Mouse (Mus musculus) retina, embryonic 14.5 days (tissue): Measurements from ENCODE around the gene Lamp2.
"Not testable (repeated sequence)": the region's sequence is repeated elsewhere in the genome, so short reads cannot be mapped to it uniquely, and the experiment has no call there.

ENCODE experiments used
- DNase-seq: peaks from one replicate; pipeline ENCODE4 v3.0.0-alpha.2; 2015; ENCODE audit warnings: low spot score

Gene Lamp2

GRCm38 (mm10) chrX:38455890-38456634, at the start of gene Lamp2:
TSS of gene Lamp2 (minus strand) at chrX:38456454.
- DNase-seq, result peak; percentile 88

DNA sequence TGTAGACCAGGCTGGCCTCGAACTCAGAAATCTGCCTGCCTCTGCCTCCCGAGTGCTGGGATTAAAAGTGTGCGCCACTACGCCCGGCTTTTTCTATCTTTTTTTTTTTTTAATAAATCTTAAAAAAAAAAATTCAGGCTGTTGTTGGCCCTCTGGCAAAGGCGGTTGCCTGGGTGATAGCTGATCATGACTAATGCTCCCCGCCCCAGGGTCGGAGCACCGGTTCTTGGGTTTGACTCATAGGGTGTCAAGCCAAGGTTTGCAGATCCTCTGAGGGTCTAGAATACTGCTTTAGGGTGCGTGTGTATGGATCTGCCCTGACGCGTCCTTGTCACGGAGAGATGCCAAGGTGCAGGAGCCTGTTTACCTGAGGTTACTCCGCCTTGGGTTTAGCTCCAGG, 48.6 kb upstream of the Lamp2 start:
- DNase-seq, result no peak

DNA sequence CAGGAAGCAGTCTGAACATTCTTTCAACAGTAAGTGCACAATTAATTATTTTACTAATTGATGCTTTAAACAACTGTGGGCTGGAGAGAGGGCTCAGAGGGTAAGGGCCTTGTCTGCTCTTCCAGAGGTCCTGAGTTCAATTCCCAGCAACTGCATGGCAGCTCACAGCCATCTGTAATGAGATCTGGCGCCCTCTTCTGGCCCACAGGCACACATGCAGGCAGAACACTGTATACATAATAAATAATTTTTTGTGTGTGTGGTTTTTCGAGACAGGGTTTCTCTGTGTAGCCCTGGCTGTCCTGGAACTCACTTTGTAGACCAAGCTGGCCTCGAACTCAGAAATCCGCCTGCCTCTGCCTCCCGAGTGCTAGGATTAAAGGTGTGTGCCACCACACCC, 45.9 kb upstream of the Lamp2 start:
- not testable (repeated sequence) for DNase-seq

- DNase-seq, result peak; percentile 2
Observed at GRCm38 (mm10) chrX:38485464-38485863, 29.2 kb upstream of the Lamp2 start.

DNA sequence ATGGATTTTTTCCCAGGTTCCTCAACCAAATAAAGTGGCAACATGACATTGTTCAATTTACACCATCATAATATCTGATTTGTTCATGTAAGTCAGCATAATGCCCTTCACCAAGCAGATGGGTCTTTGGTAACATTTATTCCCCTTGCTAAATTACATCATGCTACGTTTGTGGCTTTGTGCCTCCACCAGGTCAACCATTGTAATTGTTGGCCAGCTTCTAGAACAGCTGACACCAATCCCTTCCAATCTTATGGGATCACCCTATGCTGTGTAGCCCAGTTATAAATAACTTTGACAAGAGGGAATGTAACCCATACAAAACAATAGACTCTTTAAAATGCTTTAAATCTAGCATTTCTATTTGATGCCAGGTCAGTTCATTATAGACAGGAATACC, 22.3 kb upstream of the Lamp2 start:
- no peak for DNase-seq

- peak; percentile 84 for DNase-seq
Observed at GRCm38 (mm10) chrX:38473537-38474299, 17.5 kb upstream of the Lamp2 start.

DNA sequence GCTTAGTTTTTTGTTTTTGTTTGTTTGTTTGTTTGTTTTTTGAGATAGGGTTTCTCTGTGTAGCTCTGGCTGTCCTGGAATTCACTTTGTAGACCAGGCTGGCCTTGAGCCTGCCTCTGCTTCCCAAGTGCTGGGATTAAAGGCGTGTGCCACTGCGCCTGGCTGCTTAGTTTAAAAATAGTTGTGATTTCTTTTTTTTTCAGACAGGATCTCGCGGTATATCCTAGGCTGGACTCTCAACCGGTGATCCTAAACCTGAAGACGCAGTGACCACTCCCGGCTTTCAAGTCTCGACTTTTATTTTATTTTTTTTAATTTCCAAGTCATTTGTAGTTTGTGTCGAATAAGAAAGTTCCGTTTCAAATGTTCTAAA, 16.9 kb upstream of the Lamp2 start:
- DNase-seq, result no peak

DNA sequence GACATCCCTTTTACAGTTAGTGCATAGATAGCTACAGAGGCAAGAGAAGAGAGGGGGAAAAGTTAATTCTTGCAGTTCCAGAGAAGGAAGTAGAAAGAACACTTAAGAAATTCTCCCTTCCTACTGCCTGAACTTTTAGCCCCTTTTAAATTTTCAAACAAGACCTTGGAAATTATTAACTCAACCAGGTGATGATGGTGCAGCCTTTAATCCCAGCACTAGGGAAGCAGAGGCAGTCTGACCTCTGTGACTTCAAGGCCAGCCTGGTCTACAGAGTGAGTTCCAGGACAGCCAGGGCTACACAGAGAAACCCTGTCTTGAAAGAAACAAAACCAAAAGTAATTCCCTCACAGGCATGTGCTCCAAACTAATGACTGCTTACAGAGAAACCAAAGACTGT, 10.0 kb upstream of the Lamp2 start:
- no peak for DNase-seq

GRCm38 (mm10) chrX:38463160-38463559, 6.9 kb upstream of the Lamp2 start:
- DNase-seq, result no peak

GRCm38 (mm10) chrX:38462101-38462500, 5.8 kb upstream of the Lamp2 start:
- no peak for DNase-seq

GRCm38 (mm10) chrX:38460887-38461286, 4.6 kb upstream of the Lamp2 start:
- no peak for DNase-seq

DNA sequence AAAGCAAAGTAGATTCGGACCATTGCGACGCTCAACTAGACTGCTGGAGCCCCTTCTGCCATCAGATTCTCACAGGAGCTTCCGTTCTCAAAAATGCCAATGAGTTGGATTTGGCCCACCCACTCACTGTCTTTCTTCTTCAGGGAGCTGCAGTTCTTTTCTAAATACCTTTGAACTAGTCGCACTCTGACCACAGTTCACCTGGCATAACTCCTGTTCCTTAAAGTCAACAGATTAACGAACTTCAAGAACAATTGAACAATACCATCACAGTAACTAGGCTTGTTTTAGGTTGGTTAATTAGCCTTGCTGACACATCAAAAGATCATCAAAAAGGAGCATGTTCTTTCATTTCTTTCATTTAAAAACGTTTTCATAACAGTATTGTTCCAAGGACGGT, 2.8 kb upstream of the Lamp2 start:
- DNase-seq, result no peak

DNA sequence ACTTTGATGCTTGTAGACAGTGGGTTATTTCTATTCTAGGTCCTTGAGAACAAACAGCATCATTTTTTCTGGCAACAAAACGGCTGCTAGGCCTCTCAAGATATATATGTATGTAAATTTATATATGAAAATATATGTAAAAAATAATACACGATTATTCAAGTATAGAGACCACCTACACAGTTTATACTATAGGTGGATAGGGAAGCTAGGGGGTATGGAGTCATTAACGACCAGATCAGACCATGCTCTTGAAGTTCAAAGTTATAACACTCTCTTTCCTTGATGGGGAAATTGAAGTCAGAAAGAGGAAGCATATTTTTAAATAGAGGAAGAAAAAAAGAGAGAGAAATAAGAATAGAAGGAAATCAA, 367 bp upstream of the Lamp2 start:
- no peak for DNase-seq

DNA sequence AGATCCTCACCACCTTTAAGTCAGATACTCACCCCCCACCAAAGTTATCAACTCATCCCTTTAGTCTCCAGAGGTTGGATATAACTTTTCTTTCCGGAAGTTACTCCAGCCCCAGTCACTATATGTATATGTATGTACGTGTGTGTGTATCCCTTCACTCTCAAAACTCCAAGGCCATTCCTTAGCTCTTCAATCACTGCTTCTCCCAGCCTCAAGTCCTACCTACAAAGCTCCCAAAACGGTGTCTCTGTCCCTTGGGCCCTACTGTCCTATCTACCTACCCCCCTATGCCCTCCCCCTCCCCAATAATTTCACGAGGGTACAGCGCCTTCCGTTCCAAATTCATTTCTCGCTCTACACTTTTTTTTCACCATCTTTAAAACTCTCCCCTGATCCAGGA, 780 bp downstream of the Lamp2 start:
- DNase-seq, result no peak

DNA sequence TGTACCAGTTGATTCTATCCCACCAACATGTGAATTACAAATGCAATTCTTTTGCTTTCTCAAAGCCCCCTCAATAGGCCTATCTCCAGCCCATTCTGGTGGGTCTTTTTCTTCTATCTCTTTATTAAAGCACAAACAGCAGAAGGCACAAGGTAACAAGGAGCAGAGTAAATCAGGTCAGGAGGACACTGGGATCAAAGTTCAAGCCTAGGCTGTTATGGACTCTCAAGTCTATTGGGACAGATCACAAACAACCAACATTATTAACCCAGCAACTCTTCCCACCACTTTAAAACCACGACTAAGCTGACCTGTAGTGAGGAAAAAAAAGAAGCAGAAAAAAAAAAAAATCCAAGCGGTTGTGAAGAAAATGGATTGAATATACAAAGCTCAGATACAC, 1.4 kb downstream of the Lamp2 start:
- DNase-seq, result no peak

DNA sequence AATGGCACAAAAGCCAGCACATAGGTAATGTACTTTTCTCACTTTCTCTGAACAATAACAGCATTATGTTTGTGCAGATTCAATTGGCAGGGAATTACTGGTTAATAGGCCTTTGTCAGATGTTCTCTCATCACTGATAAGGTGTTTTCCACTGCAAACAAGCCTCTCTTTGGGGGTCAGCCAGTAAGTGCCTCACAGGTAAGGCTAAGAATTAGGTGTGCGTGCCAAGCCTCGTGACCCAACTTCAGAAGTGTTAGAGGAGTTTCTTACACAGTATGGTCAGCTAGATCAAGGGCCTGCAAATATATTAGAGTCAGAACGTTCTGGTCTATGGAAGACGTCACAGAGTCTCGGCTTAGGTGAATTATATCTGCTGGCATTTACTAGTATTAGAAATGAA, 2.3 kb downstream of the Lamp2 start:
- DNase-seq, result no peak

DNA sequence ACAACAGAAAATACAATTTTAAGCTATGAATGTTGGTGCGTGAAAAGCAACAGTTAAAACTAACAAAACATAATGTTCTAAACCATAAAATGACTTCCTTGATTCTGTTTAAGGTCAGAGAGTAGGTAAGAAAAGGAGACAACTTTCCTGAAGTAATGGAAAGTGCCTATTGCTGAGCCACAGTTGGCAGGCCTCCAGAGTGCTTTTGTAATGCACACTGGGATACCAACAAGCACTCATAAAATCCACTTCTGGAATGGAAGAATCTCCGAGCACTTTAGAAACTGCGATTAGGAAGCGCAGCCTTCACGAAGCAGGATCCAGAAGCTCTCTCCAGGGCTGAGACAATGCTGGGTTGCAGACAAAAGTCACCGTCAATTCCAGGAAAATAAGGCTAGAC, 5.8 kb downstream of the Lamp2 start:
- no peak for DNase-seq

DNA sequence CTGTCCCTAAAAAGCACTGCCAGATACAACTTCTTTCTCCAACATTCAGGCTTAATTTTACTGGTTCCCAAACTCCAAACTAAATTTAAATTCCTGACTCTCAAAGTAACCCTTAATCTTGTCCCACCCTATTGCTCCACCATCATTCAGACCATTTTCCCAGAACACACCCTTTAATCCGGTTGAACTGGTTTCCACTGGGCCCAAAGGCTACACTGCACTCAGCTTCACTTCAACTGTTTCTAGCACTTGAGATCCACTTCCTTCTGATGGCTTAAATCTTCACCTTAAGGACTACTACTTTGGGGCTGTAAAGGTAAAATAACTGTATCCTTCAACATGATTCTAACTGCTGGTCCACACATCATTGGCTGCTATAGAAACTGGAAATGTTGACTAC, 10.5 kb downstream of the Lamp2 start:
- no peak for DNase-seq

DNA sequence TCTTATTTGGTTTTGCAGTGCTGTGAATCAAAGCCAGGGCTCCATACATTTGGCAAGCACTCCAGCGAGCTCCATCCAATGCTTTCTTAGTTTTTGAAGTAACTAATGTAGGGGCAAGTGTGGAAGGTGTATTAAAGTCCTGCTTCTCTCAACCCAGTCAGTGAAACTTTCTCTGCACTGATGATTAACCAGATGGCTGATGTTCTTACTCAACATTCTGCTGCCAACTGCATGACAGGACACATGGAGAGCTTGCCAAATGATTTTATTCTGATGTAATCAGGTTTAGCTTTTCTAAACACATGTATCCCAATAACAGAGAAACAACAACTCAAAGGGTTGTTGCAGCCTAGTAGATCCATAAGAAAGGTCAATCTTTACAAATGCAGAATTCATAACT, 13.8 kb downstream of the Lamp2 start:
- no peak for DNase-seq

GRCm38 (mm10) chrX:38439629-38440028, 16.6 kb downstream of the Lamp2 start:
- no peak for DNase-seq

DNA sequence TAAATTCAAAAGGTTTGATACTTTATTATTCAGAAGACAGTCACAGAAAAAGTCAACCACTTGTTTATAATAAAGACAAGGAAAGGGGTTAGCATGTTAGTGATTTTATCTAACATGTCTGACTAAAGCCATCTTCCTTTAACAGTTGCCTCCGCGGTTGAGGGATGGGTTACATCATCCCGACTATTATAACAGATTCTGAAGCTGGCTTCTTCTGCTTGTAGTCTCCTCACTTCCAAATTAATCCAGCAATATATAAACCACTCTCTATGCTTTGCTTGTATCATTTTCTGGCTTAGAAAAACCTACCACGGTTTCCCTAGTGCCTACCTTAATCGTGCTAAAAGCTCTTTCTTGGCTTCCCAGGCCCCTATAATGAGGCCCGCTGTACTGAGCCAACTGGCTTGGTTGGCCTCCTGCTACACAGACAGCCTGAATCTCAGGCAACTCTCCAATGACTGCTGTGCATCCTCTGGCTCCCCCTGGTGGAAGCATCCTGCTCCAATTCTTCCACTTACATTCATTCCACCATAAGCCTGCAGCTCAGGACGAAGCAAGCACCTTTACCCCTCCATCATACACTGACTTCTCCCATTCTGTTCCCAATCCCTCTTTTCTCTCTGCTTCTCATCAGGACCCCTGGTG, 18.0 kb downstream of the Lamp2 start:
- peak; percentile 84 for DNase-seq

GRCm38 (mm10) chrX:38429455-38429854, 26.8 kb downstream of the Lamp2 start:
- no peak for DNase-seq

GRCm38 (mm10) chrX:38428818-38429440, 27.3 kb downstream of the Lamp2 start:
- DNase-seq, result no peak
